In the genomic region with DNA sequence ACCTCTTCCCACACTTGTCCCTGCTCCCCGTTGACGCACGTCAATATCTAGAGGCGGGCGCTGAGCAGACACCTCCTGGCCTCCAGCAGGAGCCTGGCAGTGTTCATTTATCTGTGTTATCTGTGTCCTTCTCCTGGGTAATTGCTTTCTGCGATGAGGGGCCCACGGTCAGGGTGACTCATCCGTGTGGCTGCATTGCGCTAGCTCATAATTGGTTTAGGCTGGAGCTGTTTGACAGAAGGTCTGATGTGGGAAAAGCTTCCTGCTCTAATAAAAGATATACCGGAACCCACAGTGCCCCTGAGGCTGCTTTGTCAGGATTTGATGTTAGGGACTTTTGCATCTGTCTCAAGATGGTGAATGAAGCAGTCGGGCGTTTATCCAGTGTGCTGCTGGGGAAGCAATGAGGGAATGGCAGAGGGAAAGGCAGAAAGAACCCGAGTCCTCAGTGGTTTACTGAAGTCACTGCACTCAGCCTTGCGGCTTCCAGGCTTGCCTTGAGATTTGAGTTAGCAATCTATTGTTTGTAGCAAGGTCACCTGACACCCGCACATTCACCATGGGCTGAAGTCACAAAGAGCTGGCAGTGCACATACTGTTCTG, we compare ENCODE assay signal across 8 mouse cellular contexts.
DNase-seq lines count a peak whose midpoint lies in the region; ATAC-seq lines count a peak whose summit lies in the region.

No protein-coding gene starts in this region.

- no peaks in the 10 kb centered on the region for H3K27me3 ChIP-seq in heart, embryonic 11.5 days (ENCODE audit: control insufficient read depth, insufficient read depth, low read length)
- H3K27me3 ChIP-seq in embryonic facial prominence, embryonic 11.5 days (ENCODE audit: control insufficient read depth, insufficient read depth, low read length): no peaks in the 10 kb centered on the region
- H3K27me3 ChIP-seq in hindbrain, embryonic 14.5 days (ENCODE audit: control insufficient read depth, insufficient read depth, low read length): no peaks in the 10 kb centered on the region

- H3K27ac ChIP-seq in heart, embryonic 11.5 days (ENCODE audit: low read depth, low read length): peak overlapping the region; percentile 60
- no peak overlapping the region for H3K27ac ChIP-seq in embryonic facial prominence, embryonic 11.5 days (replicated peaks; ENCODE audit: low read depth, low read length)
- H3K27ac ChIP-seq in hindbrain, embryonic 14.5 days: peak overlapping the region; percentile 90

- peak; percentile 46; the same call in 1 of the 2 replicates for ATAC-seq in heart, embryonic 11.5 days (replicated peaks; ENCODE audit: insufficient number of reproducible peaks, low FRiP score, low TSS enrichment)
- 0 out of 2 replicates have a peak, but pooled peaks have one; percentile 65 for ATAC-seq in embryonic facial prominence, embryonic 11.5 days (replicated peaks; ENCODE audit: insufficient number of reproducible peaks, low FRiP score, low TSS enrichment, low read depth)
- ATAC-seq in hindbrain, embryonic 14.5 days (ENCODE audit: low FRiP score): peak; percentile 85
- peak; percentile 96 for ATAC-seq in megakaryocyte progenitor cell, adult 5-6 weeks (replicated peaks; ENCODE audit: poor library complexity)

- H3K4me3 ChIP-seq in heart, embryonic 11.5 days (ENCODE audit: low read depth, low read length): peak overlapping the region; percentile 20; the same call in 1 of the 2 replicates
- H3K4me3 ChIP-seq in embryonic facial prominence, embryonic 11.5 days (ENCODE audit: low read depth, low read length): no peak overlapping the region
- H3K4me3 ChIP-seq in hindbrain, embryonic 14.5 days (replicated peaks; ENCODE audit: low read length): no peak overlapping the region

- DNase-seq in heart, adult 8-10 months (ENCODE audit: low spot score): no peak
- DNase-seq in adrenal gland, postnatal 25 days: peak; percentile 57
- DNase-seq in embryonic facial prominence, embryonic 11.5 days (ENCODE audit: low spot score): peak; percentile 57
- DNase-seq in hindbrain, embryonic 14.5 days (ENCODE audit: low spot score): peak; percentile 70
- no peak for DNase-seq in B cell, adult 2 months
- no peak for DNase-seq in yolk sac, embryonic 10.5 days (ENCODE audit: low spot score)

- peak overlapping the region; percentile 62 for H3K4me2 ChIP-seq in heart, embryonic 11.5 days
- H3K4me2 ChIP-seq in embryonic facial prominence, embryonic 11.5 days (ENCODE audit: low read depth, low read length): no peak overlapping the region; the same call in 1 of the 2 replicates
- H3K4me2 ChIP-seq in hindbrain, embryonic 14.5 days (replicated peaks): peak overlapping the region; percentile 43

- WGBS in heart, embryonic 11.5 days (ENCODE audit: insufficient replicate concordance): 5% methylated on average over 15 of the region's 15 CpGs
- WGBS in embryonic facial prominence, embryonic 11.5 days: 9% methylated on average over 15 of the region's 15 CpGs
- 6% methylated on average over 15 of the region's 15 CpGs for WGBS in hindbrain, embryonic 14.5 days

- H3K9ac ChIP-seq in heart, embryonic 11.5 days (ENCODE audit: low read depth, low read length): peak overlapping the region; percentile 43; the same call in 1 of the 2 replicates
- H3K9ac ChIP-seq in embryonic facial prominence, embryonic 11.5 days (replicated peaks; ENCODE audit: low read length): peak overlapping the region; percentile 30; the same call in 1 of the 2 replicates
- H3K9ac ChIP-seq in hindbrain, embryonic 14.5 days: peak overlapping the region; percentile 28

- H3K4me1 ChIP-seq in heart, embryonic 11.5 days (ENCODE audit: control insufficient read depth, insufficient read depth, low read length): peaks cover 14% of the 10 kb centered on the region; the same call in 1 of the 2 replicates
- H3K4me1 ChIP-seq in embryonic facial prominence, embryonic 11.5 days (ENCODE audit: control insufficient read depth, insufficient read depth, low read length): no peaks in the 10 kb centered on the region
- peaks cover 21% of the 10 kb centered on the region for H3K4me1 ChIP-seq in hindbrain, embryonic 14.5 days (replicated peaks; ENCODE audit: control insufficient read depth, insufficient read depth, low read length)

- no peaks in the 10 kb centered on the region for H3K9me3 ChIP-seq in heart, embryonic 11.5 days (replicated peaks; ENCODE audit: control insufficient read depth, low read length)
- no peaks in the 10 kb centered on the region for H3K9me3 ChIP-seq in embryonic facial prominence, embryonic 11.5 days (replicated peaks; ENCODE audit: control insufficient read depth, low read length)
- H3K9me3 ChIP-seq in hindbrain, embryonic 14.5 days (ENCODE audit: control insufficient read depth, low read length): no peaks in the 10 kb centered on the region

- no peaks in the 10 kb centered on the region for H3K36me3 ChIP-seq in heart, embryonic 11.5 days (ENCODE audit: control insufficient read depth, insufficient read depth, low read length)
- no peaks in the 10 kb centered on the region for H3K36me3 ChIP-seq in embryonic facial prominence, embryonic 11.5 days (replicated peaks; ENCODE audit: control insufficient read depth, insufficient read depth, low read depth, low read length)
- peaks cover 9% of the 10 kb centered on the region for H3K36me3 ChIP-seq in hindbrain, embryonic 14.5 days (replicated peaks; ENCODE audit: control insufficient read depth, insufficient read depth)

Comparison
In these comparisons a context has a peak if more than half of its experiments do, and no peak if none do; other contexts are left out.
1. ATAC-seq: peak in every context shown above with its lines; median percentile 96 in megakaryocyte progenitor cell, adult 5-6 weeks; 85 in hindbrain, embryonic 14.5 days; 65 in embryonic facial prominence, embryonic 11.5 days; 46 in heart, embryonic 11.5 days.
2. DNase-seq: peak in adrenal gland, postnatal 25 days (single experiment), embryonic facial prominence, embryonic 11.5 days (single experiment) and hindbrain, embryonic 14.5 days (single experiment); none in heart, adult 8-10 months (single experiment), B cell, adult 2 months (0 of 2) and yolk sac, embryonic 10.5 days (single experiment).
3. Peak in every context shown above with its lines, with median percentiles within 50 percentile points of each other: H3K9ac ChIP-seq.